Mouse (Mus musculus) forebrain, embryonic 15.5 days (tissue): ENCODE data around the gene Prrt2. TPM values are rescaled to one million over a fixed set of nuclear protein-coding genes. Genes with fewer than 3 reads are reported as not detected.

ENCODE experiments used
- ATAC-seq: fragments of 200-750 bp; cut with Nextera tagmentation; replicated peaks from 2 replicates; pipeline ENCODE4 v1.8.0; 2017; ENCODE audit warnings: mild to moderate bottlenecking, moderate TSS enrichment, moderate library complexity
- H3K27ac ChIP-seq: fragments of 300-500 bp; sonication (generic); replicated peaks from 2 replicates; pipeline ENCODE4 v1.5.1; 2015; ENCODE audit warnings: mild to moderate bottlenecking, inconsistent platforms
- H3K27me3 ChIP-seq: fragments of 300-500 bp; sonication (generic); 2 replicates; pipeline ENCODE4 v1.6.1; 2015; ENCODE audit warnings: inconsistent platforms
- H3K36me3 ChIP-seq: fragments of 300-500 bp; sonication (generic); 2 replicates; pipeline ENCODE4 v1.6.1; 2015; ENCODE audit warnings: mild to moderate bottlenecking, inconsistent platforms
- H3K4me1 ChIP-seq: fragments of 300-500 bp; sonication (generic); 2 replicates; pipeline ENCODE4 v1.6.1; 2015; ENCODE audit warnings: inconsistent platforms
- H3K4me2 ChIP-seq: fragments of 300-500 bp; sonication (generic); replicated peaks from 2 replicates; pipeline ENCODE4 v1.6.1; 2015; ENCODE audit warnings: mild to moderate bottlenecking, inconsistent platforms
- H3K4me3 ChIP-seq: fragments of 300-500 bp; sonication (generic); 2 replicates; pipeline ENCODE4 v1.5.1; 2015; ENCODE audit warnings: mild to moderate bottlenecking, inconsistent platforms
- H3K9ac ChIP-seq: fragments of 300-500 bp; sonication (generic); replicated peaks from 2 replicates; pipeline ENCODE4 v1.6.1; 2015; ENCODE audit warnings: mild to moderate bottlenecking, inconsistent platforms
- H3K9me3 ChIP-seq: fragments of 300-500 bp; sonication (generic); 2 replicates; pipeline ENCODE4 v1.6.1; 2016; ENCODE audit warnings: inconsistent platforms
- WGBS: fragments of 180-500 bp; shearing (Covaris S2); methylation state at CpG from one replicate; pipeline ENCODE4 v1.1.7; 2015; ENCODE audit warnings: mixed read lengths; 5-methylcytosine and 5-hydroxymethylcytosine counted together
- polyA plus RNA-seq: library from polyadenylated mRNA; unstranded; fragments of >200 nt; fragmentation: Nextera tagmentation; extraction: Ambion mirVana; gene quantifications from 2 replicates; pipeline ENCODE4 v1.2.1, GENCODE M21; 2015

The Prrt2 gene
- polyA plus RNA-seq, 1 experiment from 2014 or later, result 18.0 TPM

- no peaks in the 10 kb centered on the region for H3K27me3 ChIP-seq
- peak overlapping the region; percentile 99 for H3K27ac ChIP-seq
- H3K9me3 ChIP-seq, result no peaks in the 10 kb centered on the region
- peaks cover 54% of the 10 kb centered on the region for H3K4me1 ChIP-seq
- H3K9ac ChIP-seq, result peak overlapping the region; percentile 91
- WGBS, result 0% methylated on average over 46 of the region's 65 CpGs
- peak overlapping the region; percentile 96 for H3K4me3 ChIP-seq
- ATAC-seq, result peak; percentile 0; the same call in 1 of the 2 replicates
- peak overlapping the region; percentile 97 for H3K4me2 ChIP-seq
- peaks cover 25% of the 10 kb centered on the region for H3K36me3 ChIP-seq
Observed at GRCm38 (mm10) chr7:127025556-127026160, 4.6 kb upstream of the Prrt2 start.

GRCm38 (mm10) chr7:127024755-127025555 lies 3.9 kb upstream of the Prrt2 start:
- H3K9ac ChIP-seq, result peak overlapping the region; percentile 91
- peak; percentile 55 for ATAC-seq
- H3K9me3 ChIP-seq, result no peaks in the 10 kb centered on the region

GRCm38 (mm10) chr7:127023896-127024690 lies 3.1 kb upstream of the Prrt2 start:
- no peaks in the 10 kb centered on the region for H3K27me3 ChIP-seq
- H3K4me3 ChIP-seq, result peak overlapping the region; percentile 96
- H3K9ac ChIP-seq, result peak overlapping the region; percentile 91
- ATAC-seq, result no peak
- H3K4me2 ChIP-seq, result peak overlapping the region; percentile 97
- H3K4me1 ChIP-seq, result peaks cover 69% of the 10 kb centered on the region
- H3K27ac ChIP-seq, result peak overlapping the region; percentile 99
- H3K36me3 ChIP-seq, result peaks cover 25% of the 10 kb centered on the region
- H3K9me3 ChIP-seq, result no peaks in the 10 kb centered on the region
- 13% methylated on average over 19 of the region's 19 CpGs for WGBS

More at GRCm38 (mm10) chr7:127024755-127025555, 3.9 kb upstream of the Prrt2 start:
- Histone ChIP-seq H3K4me2 (peak overlapping the region; percentile 97), H3K4me3 (peak overlapping the region; percentile 96), H3K4me1 (peaks cover 61% of the 10 kb centered on the region), H3K36me3 (peaks cover 25% of the 10 kb centered on the region), H3K27me3 (no peaks in the 10 kb centered on the region), H3K27ac (peak overlapping the region; percentile 99)
- WGBS, result under 1% methylated on average over 30 of the region's 30 CpGs

- peaks cover 25% of the 10 kb centered on the region for H3K36me3 ChIP-seq
- no peaks in the 10 kb centered on the region for H3K27me3 ChIP-seq
- peaks cover 75% of the 10 kb centered on the region for H3K4me1 ChIP-seq
- no peak for ATAC-seq
- 73% methylated on average over 13 of the region's 13 CpGs for WGBS
- peak overlapping the region; percentile 99; the same call in 1 of the 2 replicates for H3K27ac ChIP-seq
- peak overlapping the region; percentile 96 for H3K4me3 ChIP-seq
- H3K9ac ChIP-seq, result peak overlapping the region; percentile 91
- H3K9me3 ChIP-seq, result no peaks in the 10 kb centered on the region
- peak overlapping the region; percentile 97 for H3K4me2 ChIP-seq
Observed at GRCm38 (mm10) chr7:127023272-127023691, 2.3 kb upstream of the Prrt2 start.

- Histone ChIP-seq H3K4me1 (peaks cover 75% of the 10 kb centered on the region), H3K27ac (peak overlapping the region; percentile 99), H3K27me3 (no peaks in the 10 kb centered on the region), H3K4me3 (peak overlapping the region; percentile 96), H3K9me3 (no peaks in the 10 kb centered on the region), H3K36me3 (peaks cover 25% of the 10 kb centered on the region), H3K9ac (peak overlapping the region; percentile 91), H3K4me2 (peak overlapping the region; percentile 97)
- ATAC-seq, result no peak
- 70% methylated on average over 7 of the region's 7 CpGs for WGBS
Observed at GRCm38 (mm10) chr7:127022528-127023271, 1.7 kb upstream of the Prrt2 start.

GRCm38 (mm10) chr7:127021563-127022527 lies 834 bp upstream of the Prrt2 start:
- H3K4me3 ChIP-seq, result peak overlapping the region; percentile 96
- 42% methylated on average over 5 of the region's 5 CpGs for WGBS
- H3K4me1 ChIP-seq, result peaks cover 78% of the 10 kb centered on the region

GRCm38 (mm10) chr7:127020491-127020890 lies 520 bp downstream of the Prrt2 start:
- peaks cover 29% of the 10 kb centered on the region for H3K36me3 ChIP-seq
- H3K27ac ChIP-seq, result peak overlapping the region; percentile 90
- no peak for ATAC-seq
- peak overlapping the region; percentile 59 for H3K4me3 ChIP-seq
- WGBS, result 22% methylated on average over 5 of the region's 5 CpGs
- peak overlapping the region; percentile 87 for H3K4me2 ChIP-seq
- H3K4me1 ChIP-seq, result peaks cover 86% of the 10 kb centered on the region
- no peaks in the 10 kb centered on the region for H3K9me3 ChIP-seq
- peak overlapping the region; percentile 86 for H3K9ac ChIP-seq
- no peaks in the 10 kb centered on the region for H3K27me3 ChIP-seq

More at GRCm38 (mm10) chr7:127021563-127022527, 834 bp upstream of the Prrt2 start:
- Histone ChIP-seq H3K4me2 (peak overlapping the region; percentile 87), H3K27me3 (no peaks in the 10 kb centered on the region), H3K9ac (peak overlapping the region; percentile 86), H3K36me3 (peaks cover 25% of the 10 kb centered on the region), H3K9me3 (no peaks in the 10 kb centered on the region), H3K27ac (peak overlapping the region; percentile 90)
- no peak for ATAC-seq

GRCm38 (mm10) chr7:127020031-127020430 lies 980 bp downstream of the Prrt2 start:
- H3K27ac ChIP-seq, result peak overlapping the region; percentile 90
- H3K9me3 ChIP-seq, result no peaks in the 10 kb centered on the region
- peak overlapping the region; percentile 87 for H3K4me2 ChIP-seq
- ATAC-seq, result no peak
- peaks cover 90% of the 10 kb centered on the region for H3K4me1 ChIP-seq
- no peaks in the 10 kb centered on the region for H3K27me3 ChIP-seq
- 50% methylated on average over 3 of the region's 3 CpGs for WGBS
- H3K4me3 ChIP-seq, result peak overlapping the region; percentile 59
- peaks cover 34% of the 10 kb centered on the region for H3K36me3 ChIP-seq
- H3K9ac ChIP-seq, result peak overlapping the region; percentile 86

- ATAC-seq, result no peak
- Histone ChIP-seq H3K9me3 (no peaks in the 10 kb centered on the region), H3K36me3 (peaks cover 35% of the 10 kb centered on the region), H3K4me3 (peak overlapping the region; percentile 59), H3K27ac (peak overlapping the region; percentile 90), H3K4me1 (peaks cover 88% of the 10 kb centered on the region), H3K27me3 (no peaks in the 10 kb centered on the region), H3K9ac (peak overlapping the region; percentile 86), H3K4me2 (peak overlapping the region; percentile 87)
- WGBS, result 78% methylated on average over 14 of the region's 14 CpGs
Observed at GRCm38 (mm10) chr7:127019306-127019960, 1.6 kb downstream of the Prrt2 start.
